ENCODE assay signal across 19 mouse cellular contexts in the genomic region with DNA sequence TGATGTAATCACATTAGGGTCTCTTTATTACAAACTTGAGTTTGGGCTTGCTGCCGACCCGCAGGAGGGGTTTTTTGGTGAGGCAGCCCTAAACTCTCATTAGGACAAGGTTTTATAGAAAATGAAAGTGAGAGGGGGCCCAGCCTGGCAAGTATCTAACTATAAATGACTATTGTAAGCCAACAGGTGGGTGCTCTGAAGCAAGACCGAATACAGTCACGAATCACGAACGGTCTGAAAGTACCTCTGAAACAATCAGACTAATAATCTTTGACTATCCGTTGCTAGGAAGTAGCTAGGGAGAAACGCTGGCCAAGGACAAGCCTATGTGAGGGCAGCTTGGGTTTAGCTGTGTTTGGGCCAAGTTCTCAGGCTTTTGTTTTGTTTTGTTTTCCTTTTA. TPM values are rescaled to one million over a fixed set of nuclear protein-coding genes. Genes with fewer than 3 reads are reported as not detected.
A peak's percentile ranks its signal among the peaks of the same experiment; 100 is the strongest.
DNase-seq lines count a peak whose midpoint lies in the region; ATAC-seq and TF ChIP-seq lines count a peak whose summit lies in the region.
"Had no signal": no experiment of that assay in that cellular context is flagged by ENCODE, and none has a peak within 500 bp of the region (broad histone marks: within the 10 kb centered on the region; RNA-seq: fewer than 3 reads in every experiment).

No protein-coding gene starts in this region.

- H3K27ac ChIP-seq in limb, embryonic 13.5 days: no peak overlapping the region
- H3K27ac ChIP-seq in limb, embryonic 10.5 days: no peak overlapping the region
- H3K27ac ChIP-seq in spleen, adult 2 months (ENCODE audit: insufficient read depth, low read length): peak overlapping the region; percentile 94
- peak overlapping the region; percentile 53 for H3K27ac ChIP-seq in bone marrow, adult 2 months (ENCODE audit: control insufficient read depth, insufficient read depth, low read depth, low read length, poor library complexity)
- H3K27ac ChIP-seq: embryonic facial prominence, embryonic 10.5 days; heart, embryonic 10.5 days; hindbrain, embryonic 15.5 days; liver, embryonic 15.5 days had no signal

- H3K27me3 ChIP-seq in limb, embryonic 13.5 days: no peaks in the 10 kb centered on the region
- no peaks in the 10 kb centered on the region for H3K27me3 ChIP-seq in limb, embryonic 10.5 days (ENCODE audit: low read depth, poor library complexity, severe bottlenecking)
- H3K27me3 ChIP-seq in spleen, adult 2 months (ENCODE audit: control insufficient read depth, insufficient read depth, low read length): no peaks in the 10 kb centered on the region
- H3K27me3 ChIP-seq: hindbrain, embryonic 15.5 days; liver, embryonic 15.5 days had no signal

- TF ChIP-seq POLR2A in spleen, adult 2 months (IDR thresholded peaks at IDR 0.05; ENCODE audit: low read depth, low read length): no peak
- no peak for TF ChIP-seq POLR2A in bone marrow, adult 2 months (IDR thresholded peaks at IDR 0.05; ENCODE audit: borderline replicate concordance, control insufficient read depth, low read depth, low read length)

- no peak overlapping the region for H3K4me3 ChIP-seq in limb, embryonic 13.5 days
- no peak overlapping the region for H3K4me3 ChIP-seq in limb, embryonic 10.5 days
- H3K4me3 ChIP-seq in spleen, adult 2 months (ENCODE audit: extremely low read depth, insufficient read depth, insufficient read length): peak overlapping the region; percentile 42; the same call in 1 of the 2 replicates
- no peak overlapping the region for H3K4me3 ChIP-seq in bone marrow, adult 2 months (replicated peaks; ENCODE audit: control insufficient read depth, low read depth, low read length)
- H3K4me3 ChIP-seq: embryonic facial prominence, embryonic 10.5 days; heart, embryonic 10.5 days; hindbrain, embryonic 15.5 days; liver, embryonic 15.5 days had no signal

- H3K9ac ChIP-seq in limb, embryonic 13.5 days: no peak overlapping the region
- H3K9ac ChIP-seq: hindbrain, embryonic 15.5 days; liver, embryonic 15.5 days had no signal

- no peaks in the 10 kb centered on the region for H3K36me3 ChIP-seq in limb, embryonic 13.5 days
- H3K36me3 ChIP-seq in limb, embryonic 10.5 days: no peaks in the 10 kb centered on the region
- no peaks in the 10 kb centered on the region for H3K36me3 ChIP-seq in spleen, adult 2 months (ENCODE audit: control insufficient read depth, insufficient read depth, low read length)
- H3K36me3 ChIP-seq: embryonic facial prominence, embryonic 10.5 days; heart, embryonic 10.5 days; hindbrain, embryonic 15.5 days; liver, embryonic 15.5 days had no signal

- ATAC-seq in limb, embryonic 13.5 days (ENCODE audit: low FRiP score, low read depth): no peak
- ATAC-seq: lung, postnatal 0 days had no signal

- 70% methylated on average over 8 of the region's 8 CpGs for WGBS in limb, embryonic 13.5 days
- WGBS in limb, embryonic 10.5 days: 96% methylated on average over 8 of the region's 8 CpGs
- WGBS in spleen, adult 2 months: 37% methylated on average over 8 of the region's 8 CpGs
- 77% methylated on average over 8 of the region's 8 CpGs for WGBS in bone marrow, adult 2 months

- peaks cover 33% of the 10 kb centered on the region for H3K4me1 ChIP-seq in limb, embryonic 13.5 days
- H3K4me1 ChIP-seq in limb, embryonic 10.5 days: peaks cover 7% of the 10 kb centered on the region
- peaks cover 25% of the 10 kb centered on the region; the same call in 1 of the 2 replicates for H3K4me1 ChIP-seq in spleen, adult 2 months (ENCODE audit: control insufficient read depth, insufficient read depth, insufficient read length)
- no peaks in the 10 kb centered on the region; the same call in 1 of the 2 replicates for H3K4me1 ChIP-seq in bone marrow, adult 2 months (ENCODE audit: control insufficient read depth, insufficient read depth, low read length)
- H3K4me1 ChIP-seq: hindbrain, embryonic 15.5 days; liver, embryonic 15.5 days had no signal

- 0 out of 2 replicates have a peak overlapping the region, but pooled peaks have one; percentile 25 for H3K4me2 ChIP-seq in limb, embryonic 13.5 days (replicated peaks)
- H3K4me2 ChIP-seq: hindbrain, embryonic 15.5 days; liver, embryonic 15.5 days had no signal

- TF ChIP-seq CTCF in spleen, adult 2 months (IDR thresholded peaks at IDR 0.05; ENCODE audit: extremely low read depth, insufficient read depth, insufficient read length, insufficient replicate concordance): no peak
- no peak for TF ChIP-seq CTCF in bone marrow, adult 2 months (IDR thresholded peaks at IDR 0.05; ENCODE audit: control insufficient read depth, insufficient read depth, low read length)

- no peak for DNase-seq in limb, embryonic 10.5 days (ENCODE audit: low spot score)
- peak; percentile 52 to 68 for DNase-seq in spleen, adult 2 months (ENCODE audit: low read depth in 1 of 2, low spot score in 2 of 2)
- no peak for DNase-seq in spleen, postnatal 4 days (ENCODE audit: low spot score in 2 of 2)
- no peak for DNase-seq in left cerebral cortex, postnatal 10 days (ENCODE audit: extremely low spot score in 1 of 2, low spot score in 2 of 2)
- DNase-seq in urinary bladder, postnatal 14 days (ENCODE audit: low spot score): no peak
- DNase-seq: adrenal gland, postnatal 25 days; cerebellum, adult 11-12 months; cerebellum, postnatal 10 days; kidney, adult 2 months; kidney, postnatal 14 days; layer of hippocampus, postnatal 36 days; midbrain, embryonic 14.5 days had no signal

- no peaks in the 10 kb centered on the region for H3K9me3 ChIP-seq in limb, embryonic 13.5 days
- no peaks in the 10 kb centered on the region for H3K9me3 ChIP-seq in limb, embryonic 10.5 days (replicated peaks)
- H3K9me3 ChIP-seq: heart, embryonic 10.5 days; hindbrain, embryonic 15.5 days; liver, embryonic 15.5 days had no signal

- intact Hi-C loops in left cerebral cortex, postnatal 10 days (cut with DNase I): no loop called here

RNA-seq across cellular contexts. Expression of a gene that starts 12.2 kb away (rescaled TPM):
- polyA plus RNA-seq in limb, embryonic 13.5 days (2015; fragmentation: Nextera tagmentation; extraction: Ambion mirVana): 6.3 and 6.7 TPM in 2 replicates
- 2.5 and 2.9 TPM in 2 replicates for polyA plus RNA-seq in limb, embryonic 10.5 days (2016; fragmentation: Nextera tagmentation; extraction: Ambion mirVana)
- 1.7 and 2.0 TPM in 2 replicates for polyA plus RNA-seq in spleen, adult 2 months (2012; rRNA removed)
- 0.81 and 1.8 TPM in 2 replicates for polyA plus RNA-seq in bone marrow, adult 2 months (2011; ENCODE audit: insufficient read depth, insufficient read length, low replicate concordance, missing spikeins)
- 1 to 10 TPM; 6.8 to 6.9 TPM for total RNA-seq in left cerebral cortex, postnatal 10 days (2021)

RNA-seq across cellular contexts. Expression of a gene that starts 12.4 kb away (rescaled TPM):
- polyA plus RNA-seq in limb, embryonic 13.5 days (2015; fragmentation: Nextera tagmentation; extraction: Ambion mirVana): 2.9 and 4.0 TPM in 2 replicates
- 3.6 and 3.7 TPM in 2 replicates for polyA plus RNA-seq in limb, embryonic 10.5 days (2016; fragmentation: Nextera tagmentation; extraction: Ambion mirVana)
- 53.8 and 54.4 TPM in 2 replicates for polyA plus RNA-seq in spleen, adult 2 months (2012; rRNA removed)
- 13.6 and 19.7 TPM in 2 replicates for polyA plus RNA-seq in bone marrow, adult 2 months (2011; ENCODE audit: insufficient read depth, insufficient read length, low replicate concordance, missing spikeins)
- total RNA-seq in left cerebral cortex, postnatal 10 days (2021): 1 to 10 TPM; 7.0 to 7.2 TPM

Comparison
In these comparisons a context has a peak if more than half of its experiments do, and no peak if none do; other contexts are left out.
1. DNase-seq: peak in spleen, adult 2 months (2 of 2); none in limb, embryonic 10.5 days (single experiment), spleen, postnatal 4 days (0 of 2), left cerebral cortex, postnatal 10 days (0 of 2) and urinary bladder, postnatal 14 days (single experiment).
2. H3K27ac ChIP-seq: peak in spleen, adult 2 months (single experiment) and bone marrow, adult 2 months (single experiment); none in limb, embryonic 13.5 days (single experiment) and limb, embryonic 10.5 days (single experiment).